Comparison of ENCODE assay signal across 8 mouse cellular contexts in genomic region chr5:88630883-88631282, GRCm38 (mm10). TPM values are rescaled to one million over a fixed set of nuclear protein-coding genes. Genes with fewer than 3 reads are reported as not detected.
DNase-seq lines count a peak whose midpoint lies in the region; ATAC-seq and TF ChIP-seq lines count a peak whose summit lies in the region.

No protein-coding gene starts in this region.

- H3K4me3 ChIP-seq in liver, adult 2 months (ENCODE audit: insufficient read depth, low read depth, low read length): no peak overlapping the region
- no peak overlapping the region for H3K4me3 ChIP-seq in hindbrain, embryonic 10.5 days

- H3K36me3 ChIP-seq in liver, adult 2 months (ENCODE audit: control insufficient read depth, insufficient read depth, low read length): peaks cover 40% of the 10 kb centered on the region
- peaks cover 89% of the 10 kb centered on the region for H3K36me3 ChIP-seq in hindbrain, embryonic 10.5 days

- peaks cover 31% of the 10 kb centered on the region for H3K4me1 ChIP-seq in liver, adult 2 months (ENCODE audit: control insufficient read depth, insufficient read depth, low read length)
- no peaks in the 10 kb centered on the region for H3K4me1 ChIP-seq in hindbrain, embryonic 10.5 days (replicated peaks)

- no peaks in the 10 kb centered on the region for H3K27me3 ChIP-seq in liver, adult 2 months (ENCODE audit: control insufficient read depth, insufficient read depth, low read length)
- no peaks in the 10 kb centered on the region for H3K27me3 ChIP-seq in hindbrain, embryonic 10.5 days (ENCODE audit: insufficient read depth, poor library complexity, severe bottlenecking)

- peak; percentile 84 for ATAC-seq in common myeloid progenitor, adult 5-6 weeks (replicated peaks; ENCODE audit: low read depth, poor library complexity, severe bottlenecking)

- DNase-seq in gastrocnemius, postnatal 25 days: peak; percentile 44
- DNase-seq in gastrocnemius, adult 8-10 months (ENCODE audit: low spot score in 2 of 2): no peak
- peak; percentile 64 for DNase-seq in A20 (ENCODE audit: low read depth, low spot score)
- DNase-seq in liver, adult 2 months (ENCODE audit: extremely low read depth, low read depth, low spot score): peak; percentile 57
- no peak for DNase-seq in cerebellum, adult 8-10 months
- DNase-seq in hindbrain, embryonic 10.5 days (ENCODE audit: low spot score): no peak
- DNase-seq in thymus, postnatal 4 days: no peak

- peaks cover 10% of the 10 kb centered on the region; the same call in 1 of the 2 replicates for H3K79me2 ChIP-seq in liver, adult 2 months (ENCODE audit: control insufficient read depth, insufficient read depth, low read length)

- H3K9me3 ChIP-seq in hindbrain, embryonic 10.5 days: no peaks in the 10 kb centered on the region

- TF ChIP-seq CTCF in liver, adult 2 months (IDR thresholded peaks at IDR 0.05; ENCODE audit: low read depth, low read length): no peak

- TF ChIP-seq POLR2A in liver, adult 2 months (IDR thresholded peaks at IDR 0.05; ENCODE audit: extremely low read depth, insufficient read depth, low read length): no peak

- 34% methylated on average over 3 of the region's 3 CpGs for WGBS in liver, adult 2 months
- 75% methylated on average over 3 of the region's 3 CpGs for WGBS in hindbrain, embryonic 10.5 days

- peak overlapping the region; percentile 36 for H3K27ac ChIP-seq in liver, adult 2 months (replicated peaks; ENCODE audit: insufficient read depth, low read depth, low read length)
- no peak overlapping the region for H3K27ac ChIP-seq in hindbrain, embryonic 10.5 days

- no peak overlapping the region for H3K9ac ChIP-seq in liver, adult 2 months (ENCODE audit: low read depth, low read length)

RNA-seq across cellular contexts. Expression of gene Grsf1, which starts 45.1 kb away (rescaled TPM):
- 100 to 1,000 TPM; 129 to 140 TPM for total RNA-seq in gastrocnemius, postnatal 25 days (2021)
- 100 to 1,000 TPM; 114 to 130 (median 120) TPM for total RNA-seq in gastrocnemius, adult 8-10 months (2022)
- 85.7 and 91.9 TPM in 2 replicates for total RNA-seq in common myeloid progenitor, adult 5-6 weeks (2017)
- total RNA-seq in liver, adult 2 months (2014; rRNA removed): 54.6 and 57.9 TPM in 2 replicates
- polyA plus RNA-seq in liver, adult 2 months (2012; rRNA removed): 32.7 and 38.7 TPM in 2 replicates
- 76.0 and 81.2 TPM in 2 replicates for polyA plus RNA-seq in hindbrain, embryonic 10.5 days (2016; fragmentation: Nextera tagmentation; extraction: Ambion mirVana)

Comparison
In these comparisons a context has a peak if more than half of its experiments do, and no peak if none do; other contexts are left out.
1. DNase-seq: peak in gastrocnemius, postnatal 25 days (single experiment), A20 (single experiment) and liver, adult 2 months (single experiment); none in gastrocnemius, adult 8-10 months (0 of 2), cerebellum, adult 8-10 months (single experiment), hindbrain, embryonic 10.5 days (single experiment) and thymus, postnatal 4 days (single experiment).